Mouse (Mus musculus): ENCODE results near the gene Gm9922.

Gene Gm9922

DNA sequence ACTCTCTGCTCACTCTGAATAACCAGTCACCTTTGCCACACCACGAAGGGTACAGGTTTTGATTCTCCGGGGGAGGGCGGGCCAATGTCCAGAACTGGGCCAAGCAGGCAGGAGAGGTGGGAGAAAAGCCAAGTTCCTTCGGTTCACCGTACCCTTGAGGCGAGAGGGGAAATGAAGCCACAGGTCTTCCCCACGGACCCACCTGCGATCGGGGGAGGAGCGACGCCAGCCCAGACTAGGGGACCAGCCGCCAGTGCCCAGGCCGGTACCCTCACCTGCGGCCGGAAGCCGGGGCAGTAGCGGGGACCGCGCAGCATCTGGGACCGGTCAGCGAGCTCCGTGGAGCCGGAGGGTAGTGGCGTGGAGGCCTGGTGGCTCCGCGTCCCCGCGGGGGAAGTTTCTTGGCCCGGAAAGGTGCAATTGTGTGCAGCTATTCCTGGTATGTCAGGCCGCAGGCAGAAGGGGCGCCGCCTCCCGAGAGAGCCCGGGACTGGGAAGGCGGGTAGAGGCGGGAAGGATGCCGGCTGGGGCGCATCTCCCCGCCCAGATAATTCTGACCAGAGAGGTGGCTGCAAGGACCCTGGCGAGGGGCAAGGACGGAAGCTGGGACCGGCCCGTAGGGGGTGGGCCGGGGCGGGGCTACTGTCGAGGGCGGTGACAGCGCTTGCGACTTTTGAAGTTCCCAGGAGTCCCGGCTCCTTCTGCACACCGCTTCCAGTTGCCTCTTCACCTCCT lies at the start of gene Gm9922, which contains the start of gene Lmo7:
TSS of gene Gm9922 (minus strand) at position 578 of the 735 bp plus-strand sequence.
TSS of gene Lmo7 (plus strand) at position 721 of the 735 bp plus-strand sequence.
- peak in 1 of 2 experiments; percentile 10 for DNase-seq (ENCODE audit: low spot score in 2 of 2)

GRCm38 (mm10) chr14:101778426-101778825 lies 48.8 kb upstream of the Gm9922 start:
- no peak for DNase-seq (ENCODE audit: low spot score in 2 of 2)

DNA sequence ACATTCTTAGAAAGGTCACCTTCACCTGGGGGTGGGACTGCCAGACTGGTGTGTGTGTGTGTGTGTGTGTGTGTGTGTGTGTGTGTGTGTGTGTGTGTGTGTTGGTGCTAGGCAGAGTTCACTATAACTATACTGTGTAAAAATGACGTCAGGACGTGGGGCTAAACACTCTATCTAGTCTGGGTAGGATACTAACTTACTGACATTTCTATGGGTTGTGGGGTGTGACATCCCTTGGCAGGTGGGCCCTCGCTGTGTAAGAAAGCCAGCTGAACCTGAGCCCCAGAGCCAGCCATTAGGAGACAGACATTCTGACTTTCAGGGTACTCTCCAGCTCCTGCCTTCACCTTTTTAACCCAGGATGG lies 47.5 kb upstream of the Gm9922 start:
- DNase-seq (ENCODE audit: low spot score in 2 of 2) = no peak

GRCm38 (mm10) chr14:101776296-101777128 lies 46.9 kb upstream of the Gm9922 start:
- no peak for DNase-seq (ENCODE audit: low spot score in 2 of 2)

DNA sequence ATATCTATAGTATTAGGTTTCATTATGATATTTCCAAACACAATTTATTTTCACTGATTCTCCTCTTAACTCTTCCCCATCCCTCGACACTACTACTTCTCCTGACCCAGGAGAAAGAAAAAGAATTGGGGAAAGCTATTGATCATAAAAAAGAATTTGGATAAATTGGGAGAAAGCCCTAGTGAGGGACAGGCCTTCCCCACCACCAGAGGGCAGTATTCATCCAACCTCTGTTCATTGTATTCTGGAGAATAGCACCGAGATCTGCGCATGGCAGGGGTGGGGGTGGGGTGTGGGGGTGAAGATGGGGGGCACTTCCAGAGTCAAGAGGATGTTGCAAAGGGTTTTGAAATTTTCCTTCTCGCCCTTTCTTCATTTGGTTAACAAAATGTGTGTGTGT lies 45.0 kb upstream of the Gm9922 start:
- DNase-seq (ENCODE audit: low spot score in 2 of 2) = peak in 1 of 2 experiments; percentile 8

DNA sequence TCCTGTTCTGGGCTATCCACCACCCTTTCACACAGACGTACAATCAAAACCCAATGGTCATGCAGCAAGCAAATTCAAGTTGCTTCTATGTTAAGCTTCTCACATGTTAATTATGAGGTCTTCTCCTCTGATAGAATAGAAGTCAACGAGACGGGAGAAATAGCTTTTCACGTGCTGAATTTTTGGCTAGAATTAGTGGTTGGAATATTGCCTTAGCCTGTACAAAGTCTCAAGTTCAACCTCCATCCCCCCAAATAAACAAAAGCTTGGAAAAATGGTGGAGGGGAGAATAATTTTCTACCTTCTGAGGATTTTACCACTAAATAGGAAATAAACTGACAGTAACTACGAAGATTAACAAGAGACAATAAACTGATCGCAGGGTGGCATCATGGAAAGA lies 42.1 kb upstream of the Gm9922 start:
- DNase-seq (ENCODE audit: low spot score in 2 of 2) = no peak

GRCm38 (mm10) chr14:101771336-101771735 lies 41.7 kb upstream of the Gm9922 start:
- no peak for DNase-seq (ENCODE audit: low spot score in 2 of 2)

- DNase-seq (ENCODE audit: low spot score in 2 of 2) = no peak
These were observed 34.2 kb upstream of the Gm9922 start for GRCm38 (mm10) chr14:101763762-101764295.

- no peak for DNase-seq (ENCODE audit: low spot score in 2 of 2)
These were observed 32.7 kb upstream of the Gm9922 start for GRCm38 (mm10) chr14:101762267-101762666.

- no peak for DNase-seq (ENCODE audit: low spot score in 2 of 2)
These were observed 25.8 kb upstream of the Gm9922 start for GRCm38 (mm10) chr14:101755425-101755824.

- no peak for DNase-seq (ENCODE audit: low spot score in 2 of 2)
These were observed 21.3 kb upstream of the Gm9922 start for GRCm38 (mm10) chr14:101750910-101751309.

DNA sequence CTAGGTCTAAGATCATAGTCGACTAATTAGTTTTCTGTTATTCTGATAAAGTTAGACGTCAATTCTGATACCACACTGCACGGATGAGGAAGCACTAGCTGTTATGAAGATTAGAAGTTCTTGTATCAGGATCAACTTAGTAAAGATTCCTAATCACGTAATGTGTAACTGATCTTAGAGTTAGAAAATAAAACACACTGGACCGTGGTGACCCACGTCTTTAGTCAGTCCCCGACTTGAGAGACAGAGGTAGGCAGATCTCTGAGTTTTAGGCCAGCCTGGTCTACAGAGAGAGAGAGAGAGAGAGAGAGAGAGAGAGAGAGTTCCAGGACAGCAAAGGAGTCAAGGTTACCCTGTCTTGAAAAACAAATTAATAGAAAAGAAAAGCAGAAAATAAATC lies 18.8 kb upstream of the Gm9922 start:
- DNase-seq (ENCODE audit: low spot score in 2 of 2) = no peak

DNA sequence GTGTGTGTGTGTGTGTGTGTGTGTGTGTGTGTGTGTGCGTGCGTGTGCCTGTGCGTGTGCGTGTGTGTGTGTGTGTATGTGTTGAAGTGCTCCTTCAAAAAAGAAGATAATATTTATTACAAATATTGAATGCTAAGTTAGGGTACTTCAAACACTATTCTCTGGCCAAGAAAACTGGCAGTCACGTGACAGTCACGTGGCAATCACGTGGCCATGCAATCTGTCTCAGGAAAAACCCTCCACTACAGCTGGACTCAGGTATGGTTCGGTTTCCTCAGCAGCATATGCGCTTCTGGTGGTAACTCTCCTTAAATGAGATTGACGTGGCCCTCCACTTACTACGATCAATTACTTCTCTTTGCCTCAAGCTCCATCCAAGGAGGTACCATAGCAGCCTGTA lies 18.2 kb upstream of the Gm9922 start:
- no peak for DNase-seq (ENCODE audit: low spot score in 2 of 2)

GRCm38 (mm10) chr14:101746635-101747034 lies 17.0 kb upstream of the Gm9922 start:
- no peak for DNase-seq (ENCODE audit: low spot score in 2 of 2)

DNA sequence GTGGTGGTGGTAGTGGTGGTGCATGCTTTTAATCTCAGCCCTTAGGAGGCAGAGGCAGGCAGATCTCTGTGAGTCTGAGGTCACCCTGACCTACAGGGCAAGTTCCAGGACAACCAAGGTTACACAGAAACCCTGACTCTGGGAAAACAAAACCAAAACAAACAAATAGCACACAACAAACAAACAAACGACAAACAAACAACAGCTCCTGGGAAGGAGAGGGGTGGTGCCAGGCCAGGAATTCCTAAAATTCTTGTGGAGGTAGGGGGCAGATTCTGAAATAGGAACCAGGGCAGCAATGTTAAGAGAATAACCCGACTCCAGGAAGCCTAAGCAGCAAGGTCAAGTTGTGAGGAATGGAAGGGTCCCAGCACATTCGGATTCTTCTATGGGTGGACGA lies 7.9 kb upstream of the Gm9922 start:
- DNase-seq (ENCODE audit: low spot score in 2 of 2) = no peak

DNA sequence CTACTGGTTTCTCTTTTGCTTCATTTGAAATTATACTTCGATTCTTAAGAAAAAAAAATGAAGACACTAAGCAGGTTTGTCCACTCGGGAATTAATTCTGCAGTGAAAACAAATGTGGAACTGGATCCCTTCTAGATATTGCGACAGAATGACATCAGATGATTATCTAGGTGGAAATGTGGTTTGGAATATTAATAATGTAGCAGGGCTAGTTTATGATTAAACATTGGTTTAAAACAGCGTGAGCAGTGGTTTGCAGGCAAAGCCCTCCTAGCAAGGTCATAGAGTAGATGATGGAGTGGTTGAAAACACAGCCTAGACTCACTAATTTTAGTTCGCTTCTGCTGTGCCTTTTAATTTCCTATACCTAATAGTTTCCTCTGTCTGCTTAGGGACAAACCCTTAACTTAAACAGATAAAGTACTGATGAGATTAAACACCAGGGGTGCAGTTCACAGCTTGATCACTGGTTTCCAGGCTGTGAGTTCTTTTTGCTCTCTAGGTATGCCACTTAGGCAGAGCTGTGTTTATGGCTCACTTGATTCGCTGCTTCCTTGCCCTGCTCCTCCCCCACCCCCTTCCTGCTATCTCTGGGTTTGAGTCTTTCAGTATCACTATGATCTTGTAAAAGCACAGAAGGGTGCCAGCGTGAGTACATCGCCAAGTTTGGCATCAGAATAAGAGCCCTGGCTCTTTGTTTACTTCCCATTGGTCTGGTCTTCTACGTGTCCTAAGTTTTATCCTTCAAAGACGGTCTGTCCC lies 4.1 kb upstream of the Gm9922 start:
- no peak for DNase-seq (ENCODE audit: low spot score in 2 of 2)

DNA sequence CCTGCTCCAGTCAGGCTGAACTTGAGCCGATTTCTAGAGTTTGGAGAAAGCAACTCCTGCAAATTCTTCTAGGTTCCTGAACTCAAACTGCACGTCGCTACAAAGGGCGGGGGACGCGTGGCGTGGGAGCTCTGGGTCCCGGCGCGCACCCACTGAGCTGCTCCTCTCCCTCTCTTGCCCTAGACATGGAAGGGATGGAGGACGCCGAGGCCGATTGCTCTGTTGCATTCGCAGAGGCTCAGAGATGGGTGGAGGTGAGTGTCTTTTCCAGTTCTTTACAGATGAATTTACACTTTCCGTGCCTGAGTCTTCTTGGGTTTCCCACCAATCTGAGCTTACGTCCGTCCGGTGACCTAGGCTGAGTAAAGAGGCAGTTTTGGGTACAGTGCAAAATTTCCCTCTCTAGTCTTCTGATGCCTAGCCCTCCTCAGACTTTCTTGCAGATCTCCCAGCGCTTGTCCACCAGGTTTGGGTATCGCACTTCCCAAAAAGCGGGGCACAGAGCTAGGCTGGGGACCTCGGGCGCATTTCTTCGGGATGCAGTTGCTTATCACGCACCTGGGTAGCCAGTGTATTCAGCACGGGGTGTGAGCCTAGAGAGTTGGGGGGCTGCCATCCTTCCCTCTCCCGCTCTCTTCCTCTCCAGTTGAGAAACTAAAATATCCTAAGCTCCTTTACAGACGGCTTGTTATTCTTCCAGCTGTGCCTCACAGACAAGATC lies 518 bp upstream of the Gm9922 start:
- DNase-seq (ENCODE audit: low spot score in 2 of 2) = peak in 1 of 2 experiments; percentile 3

- DNase-seq (ENCODE audit: low spot score in 2 of 2) = no peak
These were observed 15.2 kb downstream of the Gm9922 start for GRCm38 (mm10) chr14:101714414-101714813.

GRCm38 (mm10) chr14:101707088-101707487 lies 22.5 kb downstream of the Gm9922 start:
- DNase-seq (ENCODE audit: low spot score in 2 of 2) = no peak

DNA sequence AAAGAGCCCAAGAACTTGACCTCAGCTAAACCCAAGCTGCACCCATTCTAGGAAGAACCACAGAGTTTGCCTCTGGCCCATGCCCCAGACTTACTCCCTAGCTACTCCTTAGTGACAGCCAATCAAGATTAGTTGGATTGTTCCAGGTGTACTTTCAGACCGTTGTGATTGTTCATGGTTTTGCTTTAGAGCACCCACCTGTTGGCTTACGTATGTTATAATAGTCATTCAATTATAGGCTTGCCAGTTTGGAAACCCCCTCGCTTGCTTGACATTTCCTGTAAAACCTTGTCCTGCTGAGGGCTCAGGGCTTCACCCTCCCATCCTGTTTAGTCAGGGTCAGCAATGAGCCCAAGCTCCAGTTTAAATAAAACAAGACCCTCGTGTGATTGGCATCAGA lies 25.1 kb downstream of the Gm9922 start:
- no peak for DNase-seq (ENCODE audit: low spot score in 2 of 2)

GRCm38 (mm10) chr14:101688406-101688805 lies 41.2 kb downstream of the Gm9922 start:
- DNase-seq (ENCODE audit: low spot score in 2 of 2) = no peak

Measured in thymus, postnatal 10 days (tissue).